Mouse (Mus musculus): Measurements from ENCODE around the gene Usp44.
"Not testable (repeated sequence)": the region's sequence is repeated elsewhere in the genome, so short reads cannot be mapped to it uniquely, and the experiment has no call there.

Gene Usp44

GRCm38 (mm10) chr10:93835115-93835514 lies 3.8 kb downstream of the Usp44 start:
- in situ Hi-C loops (cut with MboI, MseI), result not testable (repeated sequence)

- in situ Hi-C loops (cut with MboI, MseI), result no loop called here
Observed at GRCm38 (mm10) chr10:93846706-93847105, 15.4 kb downstream of the Usp44 start.

- in situ Hi-C loops (cut with MboI, MseI), result no loop called here
Observed at GRCm38 (mm10) chr10:93855126-93855525, 23.8 kb downstream of the Usp44 start.

- in situ Hi-C loops (cut with MboI, MseI), result no loop called here
Observed at GRCm38 (mm10) chr10:93856095-93856494, 24.7 kb downstream of the Usp44 start.

GRCm38 (mm10) chr10:93868401-93868800 lies 37.0 kb downstream of the Usp44 start:
- in situ Hi-C loops (cut with MboI, MseI), result no loop called here

- in situ Hi-C loops (cut with MboI, MseI), result no loop called here
Observed at GRCm38 (mm10) chr10:93868886-93869285, 37.5 kb downstream of the Usp44 start.

- in situ Hi-C loops (cut with MboI, MseI), result no loop called here
Observed at GRCm38 (mm10) chr10:93876772-93877171, 45.4 kb downstream of the Usp44 start.

- in situ Hi-C loops (cut with MboI, MseI), result no loop called here
Observed at GRCm38 (mm10) chr10:93878732-93879131, 47.4 kb downstream of the Usp44 start.

- in situ Hi-C loops (cut with MboI, MseI), result no loop called here
Observed at GRCm38 (mm10) chr10:93881918-93882317, 50.6 kb downstream of the Usp44 start.

GRCm38 (mm10) chr10:93882738-93883364 lies 51.5 kb downstream of the Usp44 start:
- in situ Hi-C loops (cut with MboI, MseI), result no loop called here

- in situ Hi-C loops (cut with MboI, MseI), result loop anchor here (5.0 kb wide), 1 partner anchor 54 kb away; the partner anchor contains the start of gene Usp44
Observed at GRCm38 (mm10) chr10:93885839-93886477, 54.6 kb downstream of the Usp44 start.

- in situ Hi-C loops (cut with MboI, MseI), result loop anchor here (5.0 kb wide), 1 partner anchor 56 kb away; the partner anchor contains the start of gene Usp44
Observed at GRCm38 (mm10) chr10:93888590-93888934, 57.2 kb downstream of the Usp44 start.

GRCm38 (mm10) chr10:93888935-93889578 lies 57.7 kb downstream of the Usp44 start:
- in situ Hi-C loops (cut with MboI, MseI), result loop anchor here (5.0 kb wide), 1 partner anchor 57 kb away; the partner anchor contains the start of gene Usp44

GRCm38 (mm10) chr10:93889579-93889950 lies 58.2 kb downstream of the Usp44 start:
- in situ Hi-C loops (cut with MboI, MseI), result loop anchor here (5.0 kb wide), 1 partner anchor 57 kb away; the partner anchor contains the start of gene Usp44

- in situ Hi-C loops (cut with MboI, MseI), result loop anchor here (5.0 kb wide), 1 partner anchor 58 kb away; the partner anchor contains the start of gene Usp44
Observed at GRCm38 (mm10) chr10:93889976-93890375, 58.6 kb downstream of the Usp44 start.

- in situ Hi-C loops (cut with MboI, MseI), result no loop called here
Observed at GRCm38 (mm10) chr10:93890565-93890964, 59.2 kb downstream of the Usp44 start.

- in situ Hi-C loops (cut with MboI, MseI), result no loop called here
Observed at GRCm38 (mm10) chr10:93891031-93891430, 59.7 kb downstream of the Usp44 start.

GRCm38 (mm10) chr10:93892551-93892950 lies 61.2 kb downstream of the Usp44 start:
- in situ Hi-C loops (cut with MboI, MseI), result no loop called here

GRCm38 (mm10) chr10:93897043-93897646 lies 65.8 kb downstream of the Usp44 start, which contains the start of gene Metap2:
Gene Metap2, minus strand, starts transcription at chr10:93897093.
- in situ Hi-C loops (cut with MboI, MseI), result no loop called here

GRCm38 (mm10) chr10:93899303-93899702 lies 67.9 kb downstream of the Usp44 start:
- in situ Hi-C loops (cut with MboI, MseI), result no loop called here

- in situ Hi-C loops (cut with MboI, MseI), result no loop called here
Observed at GRCm38 (mm10) chr10:93899907-93900306, 68.6 kb downstream of the Usp44 start.

- in situ Hi-C loops (cut with MboI, MseI), result no loop called here
Observed at GRCm38 (mm10) chr10:93907376-93907775, 76.0 kb downstream of the Usp44 start.
